Mouse (Mus musculus): ENCODE results near the gene Spata22. TPM values are rescaled to one million over a fixed set of nuclear protein-coding genes. Genes with fewer than 3 reads are reported as not detected.

Spata22 gene
- 6.1 and 8.5 TPM in 2 replicates for polyA plus RNA-seq (2012; rRNA removed)

- peak within 1 kb of the TSS; percentile 89 for H3K4me3 ChIP-seq (ENCODE audit: control insufficient read depth, low read depth, low read length)
- peak within 1 kb of the TSS; percentile 83 for H3K27ac ChIP-seq (ENCODE audit: control insufficient read depth, insufficient read depth, low read depth, low read length)
- TF ChIP-seq CTCF (IDR thresholded peaks at IDR 0.05; ENCODE audit: control insufficient read depth, insufficient read depth, insufficient replicate concordance, low read depth, low read length): no peak
- peak; percentile 57; the same call in 1 of the 2 replicates for TF ChIP-seq POLR2A (IDR thresholded peaks at IDR 0.05; ENCODE audit: control insufficient read depth, low read depth, low read length)
- peaks cover 2% of the 10 kb centered on the region; the same call in 1 of the 2 replicates for H3K4me1 ChIP-seq (ENCODE audit: control insufficient read depth, insufficient read depth, low read length)
- H3K27me3 ChIP-seq (ENCODE audit: control insufficient read depth, insufficient read depth, low read length): no peaks in the 10 kb centered on the region
- no peaks in the 10 kb centered on the region for H3K36me3 ChIP-seq (ENCODE audit: control insufficient read depth, insufficient read depth, low read length)
These were observed at the start of gene Spata22, which contains the start of the genes Aspa and Gm49340 for GRCm38 (mm10) chr11:73329442-73329841. Spata22 (plus strand) TSS chr11:73329741. Aspa (minus strand) TSS chr11:73329596. Gm49340 (plus strand) TSS chr11:73329741.

- no peak for TF ChIP-seq CTCF (IDR thresholded peaks at IDR 0.05; ENCODE audit: control insufficient read depth, insufficient read depth, insufficient replicate concordance, low read depth, low read length)
- TF ChIP-seq POLR2A (IDR thresholded peaks at IDR 0.05; ENCODE audit: control insufficient read depth, low read depth, low read length): no peak
- H3K4me3 ChIP-seq (ENCODE audit: control insufficient read depth, low read depth, low read length): no peak overlapping the region
- H3K36me3 ChIP-seq (ENCODE audit: control insufficient read depth, insufficient read depth, low read length): no peaks in the 10 kb centered on the region
- no peaks in the 10 kb centered on the region for H3K27me3 ChIP-seq (ENCODE audit: control insufficient read depth, insufficient read depth, low read length)
- H3K4me1 ChIP-seq (ENCODE audit: control insufficient read depth, insufficient read depth, low read length): peaks cover 3% of the 10 kb centered on the region; the same call in 1 of the 2 replicates
- no peak overlapping the region for H3K27ac ChIP-seq (ENCODE audit: control insufficient read depth, insufficient read depth, low read depth, low read length)
These were observed 48.8 kb upstream of the Spata22 start for GRCm38 (mm10) chr11:73280710-73281109.

DNA sequence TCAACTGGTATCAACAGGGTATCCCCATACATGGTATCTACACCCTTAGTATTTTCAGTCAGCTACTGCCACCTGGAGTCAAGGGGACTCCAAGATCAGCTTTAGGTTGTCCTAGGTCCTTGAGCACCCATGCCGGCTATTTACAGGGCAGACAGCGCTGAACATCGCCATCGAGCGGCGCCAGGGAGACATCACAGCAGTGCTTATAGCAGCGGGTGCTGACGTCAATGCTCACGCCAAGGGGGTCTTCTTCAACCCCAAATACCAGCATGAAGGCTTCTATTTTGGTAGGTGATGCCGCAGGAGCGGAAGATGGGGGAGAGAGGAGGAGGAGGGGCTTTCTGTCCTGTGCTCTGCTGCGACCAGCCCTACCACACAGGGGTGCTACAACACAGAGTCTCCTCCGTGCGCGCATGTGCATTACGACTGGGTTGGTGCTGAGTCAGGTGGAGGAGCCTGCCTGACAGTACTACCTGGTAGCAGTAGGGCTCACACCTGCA lies 48.0 kb upstream of the Spata22 start:
- TF ChIP-seq CTCF (IDR thresholded peaks at IDR 0.05; ENCODE audit: control insufficient read depth, insufficient read depth, insufficient replicate concordance, low read depth, low read length) (peak; percentile 49; the same call in 1 of the 2 replicates), POLR2A (IDR thresholded peaks at IDR 0.05; ENCODE audit: control insufficient read depth, low read depth, low read length) (no peak)
- Histone ChIP-seq H3K27me3 (ENCODE audit: control insufficient read depth, insufficient read depth, low read length) (no peaks in the 10 kb centered on the region), H3K27ac (ENCODE audit: control insufficient read depth, insufficient read depth, low read depth, low read length) (no peak overlapping the region), H3K36me3 (ENCODE audit: control insufficient read depth, insufficient read depth, low read length) (no peaks in the 10 kb centered on the region), H3K4me3 (ENCODE audit: control insufficient read depth, low read depth, low read length) (peak overlapping the region; percentile 45), H3K4me1 (ENCODE audit: control insufficient read depth, insufficient read depth, low read length) (peaks cover 3% of the 10 kb centered on the region; the same call in 1 of the 2 replicates)

DNA sequence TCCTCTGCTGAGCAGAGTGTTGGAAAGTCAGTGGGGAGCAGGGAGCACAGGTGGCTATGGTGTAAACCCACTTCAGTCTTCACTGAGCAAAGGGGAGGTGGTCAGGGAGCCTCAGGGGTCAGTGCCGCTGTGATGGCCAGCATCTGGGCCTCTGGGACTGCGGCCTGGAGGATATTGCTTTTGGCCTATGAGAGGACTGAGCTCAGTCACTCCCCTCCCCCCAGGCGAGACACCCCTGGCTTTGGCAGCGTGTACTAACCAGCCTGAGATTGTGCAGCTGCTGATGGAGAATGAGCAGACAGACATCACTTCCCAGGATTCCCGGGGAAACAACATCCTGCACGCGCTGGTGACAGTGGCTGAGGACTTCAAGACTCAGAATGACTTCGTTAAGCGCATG lies 46.2 kb upstream of the Spata22 start:
- Histone ChIP-seq H3K27ac (ENCODE audit: control insufficient read depth, insufficient read depth, low read depth, low read length) (no peak overlapping the region), H3K4me3 (ENCODE audit: control insufficient read depth, low read depth, low read length) (no peak overlapping the region), H3K36me3 (ENCODE audit: control insufficient read depth, insufficient read depth, low read length) (no peaks in the 10 kb centered on the region), H3K27me3 (ENCODE audit: control insufficient read depth, insufficient read depth, low read length) (no peaks in the 10 kb centered on the region), H3K4me1 (ENCODE audit: control insufficient read depth, insufficient read depth, low read length) (peaks cover 3% of the 10 kb centered on the region; the same call in 1 of the 2 replicates)
- TF ChIP-seq CTCF (IDR thresholded peaks at IDR 0.05; ENCODE audit: control insufficient read depth, insufficient read depth, insufficient replicate concordance, low read depth, low read length): no peak
- TF ChIP-seq POLR2A (IDR thresholded peaks at IDR 0.05; ENCODE audit: control insufficient read depth, low read depth, low read length): no peak

DNA sequence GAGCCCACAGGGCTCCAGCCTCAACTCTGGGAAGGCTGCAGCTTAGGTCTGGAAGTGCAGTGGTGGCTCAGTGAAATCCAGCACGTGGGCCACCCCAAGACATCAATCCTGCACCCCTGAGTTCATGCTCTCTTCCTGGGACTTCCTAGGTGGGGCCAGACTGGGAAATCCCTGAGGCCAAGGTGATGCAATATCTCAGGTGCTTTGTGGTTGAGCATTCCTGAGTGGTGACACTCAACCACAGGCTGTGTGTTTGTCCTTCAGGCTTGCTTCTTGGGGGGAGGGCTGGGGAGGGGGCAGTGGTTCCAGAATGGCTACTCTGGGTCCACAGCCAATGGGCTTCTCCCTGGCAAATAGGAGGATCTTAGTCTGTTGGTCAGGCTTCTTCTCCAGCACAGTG lies 45.6 kb upstream of the Spata22 start:
- TF ChIP-seq CTCF (IDR thresholded peaks at IDR 0.05; ENCODE audit: control insufficient read depth, insufficient read depth, insufficient replicate concordance, low read depth, low read length): no peak
- TF ChIP-seq POLR2A (IDR thresholded peaks at IDR 0.05; ENCODE audit: control insufficient read depth, low read depth, low read length): no peak
- Histone ChIP-seq H3K4me1 (ENCODE audit: control insufficient read depth, insufficient read depth, low read length) (peaks cover 3% of the 10 kb centered on the region; the same call in 1 of the 2 replicates), H3K27me3 (ENCODE audit: control insufficient read depth, insufficient read depth, low read length) (no peaks in the 10 kb centered on the region), H3K4me3 (ENCODE audit: control insufficient read depth, low read depth, low read length) (no peak overlapping the region), H3K36me3 (ENCODE audit: control insufficient read depth, insufficient read depth, low read length) (no peaks in the 10 kb centered on the region), H3K27ac (ENCODE audit: control insufficient read depth, insufficient read depth, low read depth, low read length) (no peak overlapping the region)

GRCm38 (mm10) chr11:73284351-73284750 lies 45.2 kb upstream of the Spata22 start:
- H3K4me3 ChIP-seq (ENCODE audit: control insufficient read depth, low read depth, low read length): no peak overlapping the region
- H3K27ac ChIP-seq (ENCODE audit: control insufficient read depth, insufficient read depth, low read depth, low read length): no peak overlapping the region

GRCm38 (mm10) chr11:73289621-73290020 lies 39.9 kb upstream of the Spata22 start:
- H3K4me3 ChIP-seq (ENCODE audit: control insufficient read depth, low read depth, low read length): no peak overlapping the region
- H3K27ac ChIP-seq (ENCODE audit: control insufficient read depth, insufficient read depth, low read depth, low read length): no peak overlapping the region
- H3K36me3 ChIP-seq (ENCODE audit: control insufficient read depth, insufficient read depth, low read length): no peaks in the 10 kb centered on the region
- no peaks in the 10 kb centered on the region for H3K27me3 ChIP-seq (ENCODE audit: control insufficient read depth, insufficient read depth, low read length)
- no peaks in the 10 kb centered on the region for H3K4me1 ChIP-seq (ENCODE audit: control insufficient read depth, insufficient read depth, low read length)
- TF ChIP-seq POLR2A (IDR thresholded peaks at IDR 0.05; ENCODE audit: control insufficient read depth, low read depth, low read length) (no peak), CTCF (IDR thresholded peaks at IDR 0.05; ENCODE audit: control insufficient read depth, insufficient read depth, insufficient replicate concordance, low read depth, low read length) (no peak)

More at GRCm38 (mm10) chr11:73284351-73284750, 45.2 kb upstream of the Spata22 start:
- Histone ChIP-seq H3K4me1 (ENCODE audit: control insufficient read depth, insufficient read depth, low read length) (peaks cover 3% of the 10 kb centered on the region; the same call in 1 of the 2 replicates), H3K36me3 (ENCODE audit: control insufficient read depth, insufficient read depth, low read length) (no peaks in the 10 kb centered on the region), H3K27me3 (ENCODE audit: control insufficient read depth, insufficient read depth, low read length) (no peaks in the 10 kb centered on the region)
- TF ChIP-seq POLR2A (IDR thresholded peaks at IDR 0.05; ENCODE audit: control insufficient read depth, low read depth, low read length): no peak
- no peak for TF ChIP-seq CTCF (IDR thresholded peaks at IDR 0.05; ENCODE audit: control insufficient read depth, insufficient read depth, insufficient replicate concordance, low read depth, low read length)

Measured in testis, adult 2 months (tissue).